Mouse (Mus musculus): ENCODE data around the gene Fga. TPM values are rescaled to one million over a fixed set of nuclear protein-coding genes. Genes with fewer than 3 reads are reported as not detected.

Gene Fga
- polyA plus RNA-seq, 1 experiment from 2014 or later = 194 TPM

DNA sequence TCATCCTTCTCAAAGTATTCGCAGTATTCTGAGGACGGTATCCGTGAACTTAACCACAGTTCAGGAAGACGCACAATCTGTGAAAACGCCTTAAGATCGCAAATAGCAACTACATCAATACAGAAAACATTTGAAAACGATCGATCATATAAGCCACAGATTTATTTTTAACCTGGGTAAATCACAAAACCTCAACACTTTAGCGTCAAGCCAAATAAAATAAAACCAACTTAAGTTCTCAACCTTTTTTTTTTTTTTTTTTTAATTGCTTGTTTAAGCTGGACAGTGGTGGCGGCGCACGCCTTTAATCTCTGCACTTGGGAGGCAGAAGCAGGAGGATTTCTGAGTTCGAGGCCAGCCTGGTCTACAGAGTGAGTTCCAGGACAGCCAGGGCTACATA lies 28.9 kb downstream of the Fga start:
- no peaks in the 10 kb centered on the region for H3K9me3 ChIP-seq (replicated peaks)
- H3K4me1 ChIP-seq = peaks cover 32% of the 10 kb centered on the region
- H3K9ac ChIP-seq = peak overlapping the region; percentile 44; the same call in 1 of the 2 replicates
- peak overlapping the region; percentile 91 for H3K4me2 ChIP-seq
- no peak overlapping the region for H3K27ac ChIP-seq
- peak overlapping the region; percentile 55 for H3K4me3 ChIP-seq
- H3K36me3 ChIP-seq = peaks cover 29% of the 10 kb centered on the region
- WGBS (ENCODE audit: insufficient replicate concordance) = 15% methylated on average over 13 of the region's 13 CpGs
- peak; percentile 34; the same call in 1 of the 2 replicates for ATAC-seq
- H3K27me3 ChIP-seq (replicated peaks) = no peaks in the 10 kb centered on the region

- Histone ChIP-seq H3K4me2 (peak within 1 kb of the TSS; percentile 91), H3K4me3 (peak within 1 kb of the TSS; percentile 93), H3K9ac (peak within 1 kb of the TSS; percentile 90), H3K9me3 (replicated peaks) (no peaks in the 10 kb centered on the region), H3K27me3 (replicated peaks) (no peaks in the 10 kb centered on the region), H3K27ac (peak within 1 kb of the TSS; percentile 77), H3K4me1 (peaks cover 32% of the 10 kb centered on the region), H3K36me3 (peaks cover 36% of the 10 kb centered on the region)
- under 1% methylated on average over 61 of the region's 61 CpGs for WGBS (ENCODE audit: insufficient replicate concordance)
- ATAC-seq = peak; percentile 98
Observed at GRCm38 (mm10) chr3:83055281-83056038, 29.6 kb downstream of the Fga start, which contains the start of gene Plrg1. Plrg1 (plus strand) TSS chr3:83055522.

DNA sequence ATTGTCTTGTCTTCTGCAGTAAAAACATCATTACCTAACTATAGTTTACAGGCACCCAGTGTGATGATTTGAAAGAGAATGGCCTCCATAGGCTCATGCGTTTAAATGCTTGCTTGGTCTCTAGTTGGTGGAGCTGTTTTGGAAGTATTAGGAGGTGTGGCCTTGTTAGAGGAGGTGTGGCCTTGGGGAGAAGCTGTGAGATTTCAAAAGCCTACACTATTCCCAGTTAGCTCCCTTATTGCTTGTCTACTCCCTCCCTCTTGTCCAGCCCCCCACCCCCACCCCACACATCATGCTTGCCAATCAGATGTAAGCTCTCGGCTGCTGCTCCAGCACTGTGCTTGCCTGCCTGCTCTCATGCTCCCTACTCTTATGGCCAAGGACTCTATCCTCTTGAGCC lies 31.2 kb downstream of the Fga start:
- Histone ChIP-seq H3K9me3 (replicated peaks) (no peaks in the 10 kb centered on the region), H3K36me3 (peaks cover 52% of the 10 kb centered on the region), H3K4me2 (peak overlapping the region; percentile 91), H3K4me3 (no peak overlapping the region), H3K27me3 (replicated peaks) (no peaks in the 10 kb centered on the region), H3K4me1 (peaks cover 32% of the 10 kb centered on the region), H3K27ac (no peak overlapping the region), H3K9ac (no peak overlapping the region)
- 88% methylated on average over 2 of the region's 2 CpGs for WGBS (ENCODE audit: insufficient replicate concordance)
- ATAC-seq = no peak

- 89% methylated on average over 9 of the region's 9 CpGs for WGBS (ENCODE audit: insufficient replicate concordance)
- ATAC-seq = no peak
- no peaks in the 10 kb centered on the region for H3K9me3 ChIP-seq (replicated peaks)
- H3K27ac ChIP-seq = no peak overlapping the region
- H3K27me3 ChIP-seq (replicated peaks) = no peaks in the 10 kb centered on the region
- H3K4me2 ChIP-seq = no peak overlapping the region
- H3K4me3 ChIP-seq = no peak overlapping the region
- H3K36me3 ChIP-seq = peaks cover 96% of the 10 kb centered on the region
- no peaks in the 10 kb centered on the region for H3K4me1 ChIP-seq
- H3K9ac ChIP-seq = no peak overlapping the region
Observed at GRCm38 (mm10) chr3:83067920-83068319, 42.0 kb downstream of the Fga start.

GRCm38 (mm10) chr3:83068869-83069268 lies 43.0 kb downstream of the Fga start:
- no peaks in the 10 kb centered on the region for H3K9me3 ChIP-seq (replicated peaks)
- H3K4me2 ChIP-seq = no peak overlapping the region
- H3K4me3 ChIP-seq = no peak overlapping the region
- H3K27me3 ChIP-seq (replicated peaks) = no peaks in the 10 kb centered on the region
- H3K27ac ChIP-seq = no peak overlapping the region
- no peaks in the 10 kb centered on the region for H3K4me1 ChIP-seq
- no peak overlapping the region for H3K9ac ChIP-seq
- ATAC-seq = no peak
- peaks cover 87% of the 10 kb centered on the region for H3K36me3 ChIP-seq
- 94% methylated on average over 13 of the region's 13 CpGs for WGBS (ENCODE audit: insufficient replicate concordance)

DNA sequence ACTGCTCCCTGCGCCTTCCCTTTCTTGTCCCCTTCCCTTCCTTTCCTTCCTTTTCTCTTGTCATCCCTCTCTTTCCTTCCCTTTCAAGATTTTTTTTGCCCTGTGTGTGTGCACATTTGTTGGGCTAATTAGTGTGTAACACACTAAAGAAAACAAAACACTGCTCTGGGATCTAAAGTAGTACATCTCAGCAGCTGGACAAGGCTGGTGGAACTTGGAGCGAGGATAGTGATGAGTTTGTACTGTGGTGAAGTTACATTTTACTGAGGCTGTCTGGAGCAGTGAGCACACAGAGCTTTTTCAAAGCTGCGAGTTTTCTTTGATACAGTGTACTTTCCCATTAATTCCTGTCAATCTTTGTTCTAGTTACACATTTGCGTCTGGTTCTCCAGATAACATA lies 44.4 kb downstream of the Fga start:
- H3K36me3 ChIP-seq = peaks cover 75% of the 10 kb centered on the region
- no peak overlapping the region for H3K27ac ChIP-seq
- no peak overlapping the region for H3K9ac ChIP-seq
- WGBS (ENCODE audit: insufficient replicate concordance) = 86% methylated on average over 4 of the region's 4 CpGs
- ATAC-seq = no peak
- H3K4me2 ChIP-seq = no peak overlapping the region
- H3K9me3 ChIP-seq (replicated peaks) = no peaks in the 10 kb centered on the region
- H3K4me1 ChIP-seq = no peaks in the 10 kb centered on the region
- H3K27me3 ChIP-seq (replicated peaks) = no peaks in the 10 kb centered on the region
- no peak overlapping the region for H3K4me3 ChIP-seq

GRCm38 (mm10) chr3:83076563-83076962 lies 50.7 kb downstream of the Fga start:
- Histone ChIP-seq H3K4me1 (0 out of 2 replicates have a peak, but pooled peaks cover 3% of the 10 kb centered on the region), H3K4me2 (no peak overlapping the region), H3K9me3 (replicated peaks) (no peaks in the 10 kb centered on the region), H3K27me3 (replicated peaks) (no peaks in the 10 kb centered on the region), H3K27ac (no peak overlapping the region), H3K36me3 (peaks cover 14% of the 10 kb centered on the region), H3K9ac (no peak overlapping the region), H3K4me3 (no peak overlapping the region)
- no peak for ATAC-seq
- 42% methylated on average over 2 of the region's 3 CpGs for WGBS (ENCODE audit: insufficient replicate concordance)

DNA sequence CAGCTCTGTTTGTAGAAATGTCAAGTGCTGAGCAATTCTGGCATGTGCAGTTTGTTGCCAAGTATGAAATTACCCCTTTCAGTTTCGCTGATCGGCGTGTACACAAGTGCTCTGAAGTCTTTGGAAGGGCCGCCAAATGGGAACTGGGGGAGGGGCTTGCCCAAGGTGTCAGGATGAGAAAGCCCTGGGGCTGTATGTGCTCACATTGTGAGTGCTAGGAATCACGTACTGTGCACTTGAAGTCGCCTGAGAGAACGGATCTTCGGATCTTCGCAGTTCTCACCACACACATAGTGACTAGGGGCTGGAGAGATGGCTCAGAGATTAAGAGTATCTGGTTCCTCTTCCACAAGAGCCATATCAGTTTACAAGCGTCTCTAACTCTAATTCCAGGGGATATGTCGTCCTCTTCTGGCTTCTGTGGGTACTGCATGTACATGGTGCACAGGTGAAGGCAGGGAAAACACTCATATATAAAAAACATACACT lies 54.7 kb downstream of the Fga start:
- H3K9ac ChIP-seq = no peak overlapping the region
- peak; percentile 51; the same call in 1 of the 2 replicates for ATAC-seq
- no peaks in the 10 kb centered on the region for H3K27me3 ChIP-seq (replicated peaks)
- H3K4me3 ChIP-seq = peak overlapping the region; percentile 30
- 0 out of 2 replicates have a peak, but pooled peaks cover 3% of the 10 kb centered on the region for H3K4me1 ChIP-seq
- WGBS (ENCODE audit: insufficient replicate concordance) = 7% methylated on average over 11 of the region's 11 CpGs
- no peak overlapping the region for H3K27ac ChIP-seq
- H3K36me3 ChIP-seq = no peaks in the 10 kb centered on the region
- H3K9me3 ChIP-seq (replicated peaks) = no peaks in the 10 kb centered on the region
- peak overlapping the region; percentile 62 for H3K4me2 ChIP-seq

Other genes with a start within 250 kb of the Fga start
- 2.1 and 2.5 TPM in 2 replicates for gene Rbm46, start 149.6 kb upstream of the Fga start, polyA plus RNA-seq (2016; fragmentation: Nextera tagmentation; extraction: Ambion mirVana)
- gene Lrat, start 122.1 kb upstream of the Fga start, polyA plus RNA-seq (2016; fragmentation: Nextera tagmentation; extraction: Ambion mirVana) = 0.35 and 0.49 TPM in 2 replicates
- 170 and 179 TPM in 2 replicates for gene Fgg, start 18.4 kb upstream of the Fga start, polyA plus RNA-seq (2016; fragmentation: Nextera tagmentation; extraction: Ambion mirVana)
- gene Fgb, start 23.8 kb downstream of the Fga start, polyA plus RNA-seq (2016; fragmentation: Nextera tagmentation; extraction: Ambion mirVana) = 139 and 143 TPM in 2 replicates
- gene Plrg1, start 29.4 kb downstream of the Fga start, polyA plus RNA-seq (2016; fragmentation: Nextera tagmentation; extraction: Ambion mirVana) = 66.2 and 69.4 TPM in 2 replicates
- gene Dchs2, start 101.9 kb downstream of the Fga start, polyA plus RNA-seq (2016; fragmentation: Nextera tagmentation; extraction: Ambion mirVana) = 0.01 and 0.02 TPM in 2 replicates